Mouse (Mus musculus): ENCODE results near the gene Spsb4.

DNA sequence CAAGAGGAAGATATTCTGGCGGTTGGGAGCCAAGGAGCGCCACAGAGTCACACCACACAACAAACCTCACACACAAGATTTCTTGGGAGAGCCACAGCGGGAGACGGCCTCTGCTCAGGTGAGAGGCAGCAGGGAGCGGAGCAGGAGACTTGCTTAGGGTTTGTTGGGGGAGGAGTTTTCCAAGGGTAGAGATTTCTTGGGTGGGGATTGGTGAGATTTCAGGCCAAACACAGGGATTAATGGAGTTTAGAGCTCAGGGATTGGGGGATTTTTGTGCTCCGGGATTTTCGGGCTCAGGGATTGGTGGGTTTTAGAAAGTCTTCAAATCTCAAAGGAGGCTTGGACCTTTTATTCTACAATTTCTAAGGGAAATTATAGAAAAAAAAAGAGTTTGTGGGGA is 5.8 kb upstream of the Spsb4 start:
- TF ChIP-seq GATA1 (IDR thresholded peaks at IDR 0.05; ENCODE audit: low read depth, low read length) (no peak), POLR2A (IDR thresholded peaks at IDR 0.05; ENCODE audit: control insufficient read depth in 1 of 2, insufficient read depth in 1 of 2, low read depth in 1 of 2, low read length in 2 of 2, poor library complexity in 1 of 2) (no peak), CTCF (IDR thresholded peaks at IDR 0.05 in 2 of 3, conservative IDR thresholded peaks at IDR 0.05 in 1 of 3; ENCODE audit: control insufficient read depth in 1 of 3, insufficient read depth in 1 of 3, low read depth in 2 of 3, low read length in 3 of 3, poor library complexity in 1 of 3, severe bottlenecking in 1 of 3) (no peak), TAL1 (IDR thresholded peaks at IDR 0.05; ENCODE audit: low read length) (no peak), MEF2A (IDR thresholded peaks at IDR 0.05; ENCODE audit: extremely low read depth, insufficient replicate concordance, low read depth, low read length, poor library complexity, severe bottlenecking) (no peak)

Data from MEL (cell line).